ENCODE assay signal across 19 mouse cellular contexts in the genomic region with DNA sequence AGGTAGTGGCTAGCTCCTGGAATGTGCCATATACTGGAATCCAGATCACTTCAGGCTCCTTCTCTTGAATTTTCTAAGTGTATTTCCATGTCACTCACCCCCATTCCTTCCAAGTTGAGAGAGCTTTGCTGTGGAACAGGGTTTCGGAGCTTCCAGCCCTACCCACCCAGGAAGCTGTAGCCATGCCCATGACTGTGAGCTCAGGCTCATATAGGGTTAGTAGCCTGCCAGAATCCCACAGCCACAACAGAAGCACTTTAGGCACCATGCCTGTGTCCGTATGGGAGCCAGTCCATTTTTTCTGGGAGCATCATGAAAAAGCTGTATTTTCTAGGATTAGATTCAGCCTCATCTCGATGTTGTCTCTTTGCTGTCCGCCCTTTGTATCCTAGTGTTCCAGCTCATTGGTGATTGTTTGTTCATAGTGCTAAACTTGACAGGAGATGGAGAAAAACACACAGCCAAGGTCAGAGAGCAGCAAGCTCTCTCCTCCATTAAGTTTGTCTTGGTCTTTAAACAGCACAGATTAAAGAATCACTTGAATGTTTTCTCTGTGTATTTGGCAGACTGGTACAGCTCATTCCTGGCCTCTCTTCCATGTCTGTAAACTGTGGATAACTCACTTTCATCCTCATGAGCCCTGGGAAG.
DNase-seq lines count a peak whose midpoint lies in the region; ATAC-seq and TF ChIP-seq lines count a peak whose summit lies in the region.
"Had no signal": no experiment of that assay in that cellular context is flagged by ENCODE, and none has a peak within 500 bp of the region (broad histone marks: within the 10 kb centered on the region; RNA-seq: fewer than 3 reads in every experiment).

No protein-coding gene starts in this region.

- H3K9ac ChIP-seq in kidney, embryonic 16.5 days (replicated peaks; ENCODE audit: low read length), result no peak overlapping the region
- H3K9ac ChIP-seq: forebrain, embryonic 13.5 days; forebrain, postnatal 0 days; heart, embryonic 15.5 days had no signal

- 47% methylated on average over 4 of the region's 4 CpGs for WGBS in kidney, adult 2 months
- 41% methylated on average over 4 of the region's 4 CpGs for WGBS in kidney, embryonic 16.5 days

- no peak for TF ChIP-seq POLR2A in kidney, adult 2 months (IDR thresholded peaks at IDR 0.05; ENCODE audit: low read depth, low read length)

- intact Hi-C loops in left cerebral cortex, postnatal 25 days (cut with DNase I), result no loop called here

- no peak overlapping the region for H3K27ac ChIP-seq in kidney, adult 2 months (ENCODE audit: insufficient read depth, low read depth, low read length)
- no peak overlapping the region for H3K27ac ChIP-seq in kidney, embryonic 16.5 days (ENCODE audit: low read length)
- H3K27ac ChIP-seq: embryonic facial prominence, embryonic 10.5 days; forebrain, embryonic 13.5 days; heart, adult 2 months; heart, embryonic 15.5 days; hindbrain, postnatal 0 days had no signal

- no peaks in the 10 kb centered on the region for H3K27me3 ChIP-seq in kidney, adult 2 months (replicated peaks; ENCODE audit: control insufficient read depth, insufficient read depth, low read length)
- no peaks in the 10 kb centered on the region for H3K27me3 ChIP-seq in kidney, embryonic 16.5 days (ENCODE audit: insufficient read depth, low read length)
- H3K27me3 ChIP-seq: forebrain, embryonic 13.5 days; heart, embryonic 15.5 days had no signal

- H3K4me2 ChIP-seq in kidney, embryonic 16.5 days (replicated peaks; ENCODE audit: low read depth, low read length), result no peak overlapping the region
- H3K4me2 ChIP-seq: forebrain, embryonic 13.5 days; heart, embryonic 11.5 days; heart, embryonic 15.5 days had no signal

- no peaks in the 10 kb centered on the region for H3K4me1 ChIP-seq in kidney, adult 2 months (ENCODE audit: control insufficient read depth, insufficient read depth, low read length)
- no peaks in the 10 kb centered on the region for H3K4me1 ChIP-seq in kidney, embryonic 16.5 days (ENCODE audit: insufficient read depth, low read length)
- H3K4me1 ChIP-seq: forebrain, embryonic 13.5 days; heart, embryonic 15.5 days had no signal

- H3K9me3 ChIP-seq in kidney, embryonic 16.5 days (ENCODE audit: low read length), result no peaks in the 10 kb centered on the region
- H3K9me3 ChIP-seq: embryonic facial prominence, embryonic 10.5 days; forebrain, embryonic 13.5 days; heart, embryonic 15.5 days had no signal

- H3K36me3 ChIP-seq in kidney, adult 2 months (ENCODE audit: control insufficient read depth, insufficient read depth, low read length), result no peaks in the 10 kb centered on the region
- no peaks in the 10 kb centered on the region for H3K36me3 ChIP-seq in kidney, embryonic 16.5 days (ENCODE audit: insufficient read depth, low read length)
- H3K36me3 ChIP-seq: embryonic facial prominence, embryonic 10.5 days; heart, embryonic 15.5 days had no signal

- DNase-seq in cerebellum, postnatal 14 days, result peak; percentile 37 to 70
- no peak for DNase-seq in cerebellum, postnatal 4 days (ENCODE audit: low spot score in 2 of 2)
- peak; percentile 17 for DNase-seq in kidney, adult 2 months
- DNase-seq in kidney, adult 11 months, result no peak
- DNase-seq in kidney, postnatal 14 days, result no peak
- DNase-seq in left cerebral cortex, postnatal 25 days (ENCODE audit: low spot score in 2 of 2), result no peak
- DNase-seq: adrenal gland, postnatal 10 days; cerebellum, adult 11-12 months; cerebellum, adult 9-11 months; forebrain, postnatal 0 days; gastrocnemius, postnatal 14 days; heart, adult 2 months; heart, postnatal 14 days had no signal

- no peak overlapping the region for H3K4me3 ChIP-seq in kidney, adult 2 months (ENCODE audit: insufficient read depth, low read depth, low read length)
- no peak overlapping the region for H3K4me3 ChIP-seq in kidney, embryonic 16.5 days (ENCODE audit: low read length)
- H3K4me3 ChIP-seq: embryonic facial prominence, embryonic 10.5 days; forebrain, embryonic 13.5 days; heart, adult 2 months; heart, embryonic 15.5 days had no signal

- ATAC-seq in kidney, embryonic 16.5 days (ENCODE audit: low FRiP score, low TSS enrichment), result peak; percentile 81
- ATAC-seq: forebrain, embryonic 13.5 days; forebrain, postnatal 0 days; hindbrain, postnatal 0 days had no signal

- TF ChIP-seq CTCF in kidney, adult 2 months (conservative IDR thresholded peaks at IDR 0.05; ENCODE audit: insufficient read depth, insufficient read length, low read depth, low read length), result no peak

Comparison
In these comparisons a context has a peak if more than half of its experiments do, and no peak if none do; other contexts are left out.
1. DNase-seq: peak in cerebellum, postnatal 14 days (2 of 2) and kidney, adult 2 months (single experiment); none in cerebellum, postnatal 4 days (0 of 2), kidney, adult 11 months (single experiment), kidney, postnatal 14 days (single experiment) and left cerebral cortex, postnatal 25 days (0 of 2).